Mouse (Mus musculus): ENCODE results near the gene 1110002E22Rik. TPM values are rescaled to one million over a fixed set of nuclear protein-coding genes. Genes with fewer than 3 reads are reported as not detected.

1110002E22Rik gene
- polyA plus RNA-seq, 1 experiment = 0.07 TPM

GRCm38 (mm10) chr3:138130692-138131091 lies 65.8 kb downstream of the 1110002E22Rik start:
- 10% methylated on average over 1 of the region's 1 CpGs for WGBS
- no peak overlapping the region for H3K4me3 ChIP-seq (replicated peaks; ENCODE audit: insufficient read depth, low read depth, low read length)
- H3K27ac ChIP-seq (ENCODE audit: insufficient read depth, low read length) = no peak overlapping the region
- H3K4me1 ChIP-seq (ENCODE audit: control insufficient read depth, insufficient read depth, low read length) = no peaks in the 10 kb centered on the region
- DNase-seq = no peak
- no peaks in the 10 kb centered on the region for H3K27me3 ChIP-seq (ENCODE audit: control insufficient read depth, insufficient read depth, low read length)
- TF ChIP-seq CTCF (IDR thresholded peaks at IDR 0.05; ENCODE audit: borderline replicate concordance, insufficient read depth, low read depth, low read length) = no peak
- TF ChIP-seq POLR2A (IDR thresholded peaks at IDR 0.05; ENCODE audit: borderline replicate concordance, insufficient read depth, low read length) = no peak

Other genes starting within 250 kb of the 1110002E22Rik start
- gene H2afz, start 200.6 kb upstream of the 1110002E22Rik start, polyA plus RNA-seq (2012; rRNA removed) = 409 and 430 TPM in 2 replicates
- 25.6 and 27.4 TPM in 2 replicates for gene Dnajb14, start 197.4 kb upstream of the 1110002E22Rik start, polyA plus RNA-seq (2012; rRNA removed)
- 92.8 and 95.0 TPM in 2 replicates for gene Lamtor3, start 146.5 kb upstream of the 1110002E22Rik start, polyA plus RNA-seq (2012; rRNA removed)
- 0.79 and 1.1 TPM in 2 replicates for gene Dapp1, start 83.5 kb upstream of the 1110002E22Rik start, polyA plus RNA-seq (2012; rRNA removed)
- 0.08 and 0.10 TPM in 2 replicates for gene Gm5105, start 2.3 kb downstream of the 1110002E22Rik start, polyA plus RNA-seq (2012; rRNA removed)
- 5.8 and 6.0 TPM in 2 replicates for gene Trmt10a, start 78.4 kb downstream of the 1110002E22Rik start, polyA plus RNA-seq (2012; rRNA removed)
- 6.7 and 7.4 TPM in 2 replicates for gene Mttp, start 79.9 kb downstream of the 1110002E22Rik start, polyA plus RNA-seq (2012; rRNA removed)
- gene 4930579F01Rik, start 128.8 kb downstream of the 1110002E22Rik start, polyA plus RNA-seq (2012; rRNA removed) = not detected in 2 replicates
- gene Adh7, start 152.7 kb downstream of the 1110002E22Rik start, polyA plus RNA-seq (2012; rRNA removed) = 0.05 TPM in 1 of 2 replicates, not detected in the other
- 1.6 and 2.1 TPM in 2 replicates for gene Adh1, start 195.9 kb downstream of the 1110002E22Rik start, polyA plus RNA-seq (2012; rRNA removed)
- not detected in 2 replicates for gene Adh6a, start 248.2 kb downstream of the 1110002E22Rik start, polyA plus RNA-seq (2012; rRNA removed)

All from cerebellum, adult 2 months (tissue).